Mouse (Mus musculus) stomach, postnatal 0 days (tissue): ENCODE data around the gene Avpi1.

ENCODE experiments used
- CTCF ChIP-seq: IDR thresholded peaks from 2 replicates; pipeline ENCODE4 v1.5.1; 2016; ENCODE audit warnings: antibody characterized with exemption, low read depth, mild to moderate bottlenecking, moderate library complexity
- EP300 ChIP-seq: optimal IDR thresholded peaks from 2 replicates; pipeline ENCODE3; 2016; ENCODE audit warnings: antibody characterized with exemption

DNA sequence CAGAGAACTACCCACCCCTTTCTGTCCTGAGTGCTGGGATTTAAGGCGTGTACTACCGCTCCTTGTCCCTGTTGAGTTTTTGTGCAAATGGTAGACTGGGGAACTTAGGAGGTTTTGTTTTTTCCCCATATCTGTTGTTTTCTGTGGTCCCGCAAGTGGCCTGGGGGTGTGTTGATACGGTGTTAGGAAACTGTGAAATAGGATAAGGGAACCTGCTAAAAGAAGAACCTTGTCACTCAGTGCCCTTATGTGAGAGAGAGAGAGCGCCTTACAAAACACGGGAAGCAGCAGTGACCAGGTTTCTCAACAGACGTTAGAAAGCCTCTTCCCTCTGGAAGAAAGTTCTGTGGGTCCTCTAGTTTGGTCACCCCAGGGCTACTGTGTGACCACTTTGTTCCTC, 48.0 kb upstream of the Avpi1 start:
- no peak for TF ChIP-seq CTCF
- TF ChIP-seq EP300: no peak
